Mouse (Mus musculus) intestine, postnatal 0 days (tissue): ENCODE data around the gene Mat2a. TPM values are rescaled to one million over a fixed set of nuclear protein-coding genes. Genes with fewer than 3 reads are reported as not detected.
"Not testable (repeated sequence)": the region's sequence is repeated elsewhere in the genome, so short reads cannot be mapped to it uniquely, and the experiment has no call there.

Experiments used
- ATAC-seq: fragments of 200-750 bp; cut with Nextera tagmentation; 2 replicates; pipeline ENCODE4 v1.8.0; 2017; ENCODE audit warnings: mild to moderate bottlenecking, moderate TSS enrichment, moderate library complexity
- H3K27ac ChIP-seq: fragments of 300-500 bp; sonication (generic); 2 replicates; pipeline ENCODE4 v1.5.1; 2014; ENCODE audit warnings: mild to moderate bottlenecking, low read depth, low read length, moderate library complexity
- H3K27me3 ChIP-seq: fragments of 300-500 bp; sonication (generic); replicated peaks from 2 replicates; pipeline ENCODE4 v1.6.1; 2014; ENCODE audit warnings: low read length, mixed read lengths; ENCODE audit not compliant: control insufficient read depth, insufficient read depth
- H3K36me3 ChIP-seq: fragments of 300-500 bp; sonication (generic); 2 replicates; pipeline ENCODE4 v1.6.1; 2014; ENCODE audit warnings: mild to moderate bottlenecking, moderate library complexity; ENCODE audit not compliant: control insufficient read depth, insufficient read depth
- H3K4me1 ChIP-seq: fragments of 300-500 bp; sonication (generic); replicated peaks from 2 replicates; pipeline ENCODE4 v1.6.1; 2014; ENCODE audit warnings: antibody characterized with exemption, low read length, mixed read lengths; ENCODE audit not compliant: control insufficient read depth, insufficient read depth
- H3K4me2 ChIP-seq: fragments of 300-500 bp; sonication (generic); replicated peaks from 2 replicates; pipeline ENCODE4 v1.6.1; 2014; ENCODE audit warnings: low read depth, mild to moderate bottlenecking, moderate library complexity
- H3K4me3 ChIP-seq: fragments of 300-500 bp; sonication (generic); 2 replicates; pipeline ENCODE4 v1.5.1; 2014; ENCODE audit warnings: low read depth, low read length
- H3K9ac ChIP-seq: fragments of 300-500 bp; sonication (generic); 2 replicates; pipeline ENCODE4 v1.6.1; 2014; ENCODE audit warnings: mild to moderate bottlenecking, low read depth, low read length
- H3K9me3 ChIP-seq: fragments of 300-500 bp; sonication (generic); 2 replicates; pipeline ENCODE4 v1.6.1; 2016; ENCODE audit warnings: mixed run types; ENCODE audit not compliant: control insufficient read depth
- CTCF ChIP-seq: sonication (generic); IDR thresholded peaks from 2 replicates; pipeline ENCODE4 v1.5.1; 2016; ENCODE audit warnings: low read depth, mild to moderate bottlenecking, control low read depth, antibody characterized with exemption, moderate library complexity
- WGBS: fragments of 180-500 bp; shearing (Covaris S2); extraction: QIAGEN DNeasy Blood & Tissue Kit; methylation state at CpG from one replicate; pipeline ENCODE4 v1.1.7; 2014; 5-methylcytosine and 5-hydroxymethylcytosine counted together
- polyA plus RNA-seq: library from polyadenylated mRNA; unstranded; fragments of >200 nt; fragmentation: Nextera tagmentation; extraction: Ambion mirVana; gene quantifications from 2 replicates; pipeline ENCODE4 v1.2.1, GENCODE M21; 2015

Mat2a gene
- polyA plus RNA-seq, 1 experiment from 2014 or later = 120 TPM

GRCm38 (mm10) chr6:72473264-72474041 is 34.1 kb upstream of the Mat2a start:
- Histone ChIP-seq H3K4me3 (no peak overlapping the region), H3K36me3 (no peaks in the 10 kb centered on the region), H3K4me1 (no peaks in the 10 kb centered on the region), H3K27ac (no peak overlapping the region; the same call in 1 of the 2 replicates), H3K9ac (no peak overlapping the region), H3K27me3 (no peaks in the 10 kb centered on the region), H3K4me2 (no peak overlapping the region), H3K9me3 (no peaks in the 10 kb centered on the region)
- no peak for TF ChIP-seq CTCF
- WGBS = 47% methylated on average over 14 of the region's 14 CpGs
- ATAC-seq = peak; percentile 69

GRCm38 (mm10) chr6:72466171-72466570 is 26.8 kb upstream of the Mat2a start:
- no peak for TF ChIP-seq CTCF

GRCm38 (mm10) chr6:72465361-72466157 is 26.2 kb upstream of the Mat2a start:
- WGBS = 35% methylated on average over 8 of the region's 8 CpGs
- Histone ChIP-seq H3K27ac (no peak overlapping the region), H3K4me2 (no peak overlapping the region), H3K36me3 (no peaks in the 10 kb centered on the region), H3K4me1 (0 out of 2 replicates have a peak, but pooled peaks cover 4% of the 10 kb centered on the region), H3K9ac (no peak overlapping the region), H3K9me3 (no peaks in the 10 kb centered on the region), H3K27me3 (no peaks in the 10 kb centered on the region), H3K4me3 (no peak overlapping the region)
- no peak for TF ChIP-seq CTCF
- ATAC-seq = peak; percentile 53

More at GRCm38 (mm10) chr6:72466171-72466570, 26.8 kb upstream of the Mat2a start:
- ATAC-seq = no peak
- Histone ChIP-seq H3K27me3 (no peaks in the 10 kb centered on the region), H3K27ac (no peak overlapping the region), H3K36me3 (no peaks in the 10 kb centered on the region), H3K9me3 (no peaks in the 10 kb centered on the region), H3K4me2 (no peak overlapping the region), H3K4me1 (0 out of 2 replicates have a peak, but pooled peaks cover 4% of the 10 kb centered on the region), H3K4me3 (no peak overlapping the region), H3K9ac (no peak overlapping the region)
- 67% methylated on average over 4 of the region's 4 CpGs for WGBS

GRCm38 (mm10) chr6:72462550-72463257 is 23.3 kb upstream of the Mat2a start:
- WGBS = 77% methylated on average over 5 of the region's 5 CpGs
- H3K9ac ChIP-seq, H3K27me3 ChIP-seq, H3K4me1 ChIP-seq, H3K36me3 ChIP-seq, ATAC-seq, H3K4me3 ChIP-seq, H3K9me3 ChIP-seq, H3K4me2 ChIP-seq, H3K27ac ChIP-seq: not testable (repeated sequence)

DNA sequence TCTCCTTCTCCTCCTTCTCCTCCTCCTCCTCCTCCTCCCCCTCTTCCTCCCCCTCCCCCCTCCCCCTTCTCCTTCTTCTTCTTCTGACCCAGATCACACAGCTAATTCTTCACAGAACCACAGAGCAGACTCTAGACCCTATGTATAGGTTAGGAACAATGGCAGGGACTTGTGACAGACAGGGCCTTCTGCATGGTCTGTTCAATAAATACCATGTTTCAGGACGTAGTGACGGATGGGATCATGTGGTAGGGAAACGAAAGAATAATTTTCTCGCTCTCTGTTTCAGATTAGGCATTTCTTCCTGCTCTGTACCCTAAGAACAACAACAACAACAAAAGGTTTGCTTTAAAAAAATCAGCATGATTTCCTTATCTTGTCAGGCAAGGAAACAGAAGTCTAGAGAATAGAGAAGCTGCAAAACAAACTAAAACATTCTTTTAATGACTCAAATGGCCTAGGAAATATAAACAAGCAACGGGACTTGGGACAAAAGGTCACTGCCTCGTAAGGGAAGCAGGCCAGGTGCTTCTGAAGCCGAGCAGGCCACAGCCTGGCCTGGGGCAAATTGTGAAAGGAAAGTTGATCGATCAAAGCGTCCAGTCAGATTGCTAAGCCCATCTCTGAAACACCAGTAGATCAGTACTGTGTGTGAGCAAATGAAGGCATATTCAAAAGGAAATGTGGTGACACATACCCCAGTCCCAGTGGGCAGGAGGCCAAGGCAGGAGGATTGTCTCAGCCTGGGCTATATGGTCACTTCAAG is 20.9 kb upstream of the Mat2a start:
- Histone ChIP-seq H3K4me1 (peaks cover 3% of the 10 kb centered on the region; the same call in 1 of the 2 replicates), H3K27ac (no peak overlapping the region), H3K4me3 (no peak overlapping the region), H3K9me3 (no peaks in the 10 kb centered on the region), H3K27me3 (no peaks in the 10 kb centered on the region), H3K9ac (no peak overlapping the region), H3K4me2 (no peak overlapping the region), H3K36me3 (no peaks in the 10 kb centered on the region)
- no peak for TF ChIP-seq CTCF
- whole genome bisulfite sequencing = 47% methylated on average over 9 of the region's 9 CpGs
- no peak for ATAC-seq
